Mouse (Mus musculus): ENCODE measurements around the gene Smim5. TPM values are rescaled to one million over a fixed set of nuclear protein-coding genes. Genes with fewer than 3 reads are reported as not detected.

Gene Smim5
- total and polyA plus RNA-seq, 2 experiments from 2014 or later: 2.5 to 2.7 TPM

- Histone ChIP-seq H3K9me3 (ENCODE audit: low read length) (no peaks in the 10 kb centered on the region), H3K4me1 (ENCODE audit: insufficient read depth, low read length) (no peaks in the 10 kb centered on the region), H3K27me3 (ENCODE audit: insufficient read depth, low read length) (peaks cover 22% of the 10 kb centered on the region), H3K4me2 (ENCODE audit: low read depth, low read length) (no peak overlapping the region), H3K9ac (replicated peaks; ENCODE audit: low read length) (no peak overlapping the region), H3K36me3 (ENCODE audit: insufficient read depth, low read length) (no peaks in the 10 kb centered on the region), H3K27ac (no peak overlapping the region), H3K4me3 (ENCODE audit: low read length) (no peak overlapping the region)
- ATAC-seq (no peak), DNase-seq (ENCODE audit: low spot score) (no peak)
- 91% methylated on average over 8 of the region's 8 CpGs for WGBS
- TF ChIP-seq CTCF (IDR thresholded peaks at IDR 0.05; ENCODE audit: low read depth): peak; percentile 20; the same call in 1 of the 2 replicates
These were observed 35.9 kb upstream of the Smim5 start for GRCm38 (mm10) chr11:115863895-115864294.

- Histone ChIP-seq H3K9ac (replicated peaks; ENCODE audit: low read length) (no peak overlapping the region), H3K4me2 (ENCODE audit: low read depth, low read length) (no peak overlapping the region), H3K9me3 (ENCODE audit: low read length) (no peaks in the 10 kb centered on the region), H3K27ac (no peak overlapping the region), H3K4me3 (ENCODE audit: low read length) (no peak overlapping the region), H3K4me1 (ENCODE audit: insufficient read depth, low read length) (no peaks in the 10 kb centered on the region), H3K27me3 (ENCODE audit: insufficient read depth, low read length) (no peaks in the 10 kb centered on the region), H3K36me3 (ENCODE audit: insufficient read depth, low read length) (no peaks in the 10 kb centered on the region)
- DNase-seq (ENCODE audit: low spot score): no peak
- no peak for ATAC-seq
- 84% methylated on average over 8 of the region's 8 CpGs for WGBS
- no peak for TF ChIP-seq CTCF (IDR thresholded peaks at IDR 0.05; ENCODE audit: low read depth)
These were observed 30.4 kb upstream of the Smim5 start for GRCm38 (mm10) chr11:115869393-115869792.

- DNase-seq (ENCODE audit: low spot score) (no peak), ATAC-seq (no peak)
- H3K27ac ChIP-seq: no peak overlapping the region
- H3K4me1 ChIP-seq (ENCODE audit: insufficient read depth, low read length): no peaks in the 10 kb centered on the region
- H3K4me3 ChIP-seq (ENCODE audit: low read length): no peak overlapping the region
- H3K9ac ChIP-seq (replicated peaks; ENCODE audit: low read length): no peak overlapping the region
- H3K4me2 ChIP-seq (ENCODE audit: low read depth, low read length): no peak overlapping the region
- TF ChIP-seq CTCF (IDR thresholded peaks at IDR 0.05; ENCODE audit: low read depth): no peak
- WGBS: 64% methylated on average over 4 of the region's 4 CpGs
- no peaks in the 10 kb centered on the region for H3K9me3 ChIP-seq (ENCODE audit: low read length)
- H3K27me3 ChIP-seq (ENCODE audit: insufficient read depth, low read length): no peaks in the 10 kb centered on the region
- no peaks in the 10 kb centered on the region for H3K36me3 ChIP-seq (ENCODE audit: insufficient read depth, low read length)
These were observed 27.3 kb upstream of the Smim5 start for GRCm38 (mm10) chr11:115872437-115872836.

GRCm38 (mm10) chr11:115875935-115876334 lies 23.8 kb upstream of the Smim5 start:
- Histone ChIP-seq H3K27me3 (ENCODE audit: insufficient read depth, low read length) (no peaks in the 10 kb centered on the region), H3K9me3 (ENCODE audit: low read length) (no peaks in the 10 kb centered on the region), H3K4me1 (ENCODE audit: insufficient read depth, low read length) (no peaks in the 10 kb centered on the region), H3K4me3 (ENCODE audit: low read length) (no peak overlapping the region), H3K4me2 (ENCODE audit: low read depth, low read length) (no peak overlapping the region), H3K9ac (replicated peaks; ENCODE audit: low read length) (no peak overlapping the region), H3K36me3 (ENCODE audit: insufficient read depth, low read length) (no peaks in the 10 kb centered on the region), H3K27ac (no peak overlapping the region)
- WGBS: 93% methylated on average over 3 of the region's 3 CpGs
- DNase-seq (ENCODE audit: low spot score) (no peak), ATAC-seq (no peak)
- TF ChIP-seq CTCF (IDR thresholded peaks at IDR 0.05; ENCODE audit: low read depth): no peak

GRCm38 (mm10) chr11:115876438-115876837 lies 23.3 kb upstream of the Smim5 start:
- Histone ChIP-seq H3K4me2 (ENCODE audit: low read depth, low read length) (no peak overlapping the region), H3K9ac (replicated peaks; ENCODE audit: low read length) (no peak overlapping the region), H3K27me3 (ENCODE audit: insufficient read depth, low read length) (no peaks in the 10 kb centered on the region), H3K36me3 (ENCODE audit: insufficient read depth, low read length) (no peaks in the 10 kb centered on the region), H3K27ac (no peak overlapping the region), H3K4me1 (ENCODE audit: insufficient read depth, low read length) (no peaks in the 10 kb centered on the region), H3K9me3 (ENCODE audit: low read length) (no peaks in the 10 kb centered on the region), H3K4me3 (ENCODE audit: low read length) (no peak overlapping the region)
- 84% methylated on average over 5 of the region's 5 CpGs for WGBS
- TF ChIP-seq CTCF (IDR thresholded peaks at IDR 0.05; ENCODE audit: low read depth): no peak; the same call in 1 of the 2 replicates
- ATAC-seq (no peak), DNase-seq (ENCODE audit: low spot score) (no peak)

- Histone ChIP-seq H3K4me2 (ENCODE audit: low read depth, low read length) (no peak overlapping the region), H3K4me3 (ENCODE audit: low read length) (no peak overlapping the region), H3K4me1 (ENCODE audit: insufficient read depth, low read length) (no peaks in the 10 kb centered on the region), H3K27me3 (ENCODE audit: insufficient read depth, low read length) (no peaks in the 10 kb centered on the region), H3K36me3 (ENCODE audit: insufficient read depth, low read length) (no peaks in the 10 kb centered on the region), H3K27ac (no peak overlapping the region), H3K9me3 (ENCODE audit: low read length) (no peaks in the 10 kb centered on the region), H3K9ac (replicated peaks; ENCODE audit: low read length) (no peak overlapping the region)
- no peak for ATAC-seq
- no peak for DNase-seq (ENCODE audit: low spot score)
- 73% methylated on average over 6 of the region's 6 CpGs for WGBS
- TF ChIP-seq CTCF (IDR thresholded peaks at IDR 0.05; ENCODE audit: low read depth): no peak
These were observed 22.5 kb upstream of the Smim5 start for GRCm38 (mm10) chr11:115877174-115877755.

- Histone ChIP-seq H3K4me3 (ENCODE audit: low read length) (no peak overlapping the region), H3K27me3 (ENCODE audit: insufficient read depth, low read length) (no peaks in the 10 kb centered on the region), H3K36me3 (ENCODE audit: insufficient read depth, low read length) (no peaks in the 10 kb centered on the region), H3K9ac (replicated peaks; ENCODE audit: low read length) (no peak overlapping the region), H3K27ac (no peak overlapping the region), H3K9me3 (ENCODE audit: low read length) (no peaks in the 10 kb centered on the region), H3K4me1 (ENCODE audit: insufficient read depth, low read length) (no peaks in the 10 kb centered on the region), H3K4me2 (ENCODE audit: low read depth, low read length) (no peak overlapping the region)
- TF ChIP-seq CTCF (IDR thresholded peaks at IDR 0.05; ENCODE audit: low read depth): no peak
- ATAC-seq: no peak
- DNase-seq (ENCODE audit: low spot score): no peak
- WGBS: 80% methylated on average over 8 of the region's 8 CpGs
These were observed 21.7 kb upstream of the Smim5 start for GRCm38 (mm10) chr11:115878071-115878470.

All from hindbrain, postnatal 0 days (tissue).